Mouse (Mus musculus): ENCODE results near the gene Lipt1. TPM values are rescaled to one million over a fixed set of nuclear protein-coding genes. Genes with fewer than 3 reads are reported as not detected.

Lipt1 gene
- total RNA-seq (2021), result 1 to 10 TPM; 8.8 to 9.4 TPM
- long read RNA-seq, experiment 1, partial matches to known transcripts, result 0 of 3 reads
- long read RNA-seq, experiment 1, other reads (novel, unspliced or antisense), result 0 of 3 reads
- long read RNA-seq, experiment 2, partial matches to known transcripts, result 0 of 2 reads
- long read RNA-seq, experiment 2, other reads (novel, unspliced or antisense), result 1 of 2 reads

- DNase-seq (ENCODE audit: low spot score in 2 of 2), result peak in 1 of 2 experiments; percentile 21
Measured at GRCm38 (mm10) chr1:37871704-37872103, at the start of gene Lipt1. Gene Lipt1 (plus strand): TSS chr1:37871738.

GRCm38 (mm10) chr1:37831681-37832080, 39.9 kb upstream of the Lipt1 start:
- no peak for DNase-seq (ENCODE audit: low spot score in 2 of 2)

- no peak for DNase-seq (ENCODE audit: low spot score in 2 of 2)
Measured at GRCm38 (mm10) chr1:37846878-37847277, 24.7 kb upstream of the Lipt1 start.

- DNase-seq (ENCODE audit: low spot score in 2 of 2), result peak in 1 of 2 experiments; percentile 12
Measured at GRCm38 (mm10) chr1:37850696-37851095, 20.8 kb upstream of the Lipt1 start.

- DNase-seq (ENCODE audit: low spot score in 2 of 2), result peak; percentile 99 to 100
Measured at GRCm38 (mm10) chr1:37864511-37865400, 6.8 kb upstream of the Lipt1 start.

- DNase-seq (ENCODE audit: low spot score in 2 of 2), result no peak
Measured at GRCm38 (mm10) chr1:37865401-37866215, 5.9 kb upstream of the Lipt1 start.

GRCm38 (mm10) chr1:37866286-37866685, 5.3 kb upstream of the Lipt1 start, which contains the start of gene Tsga10:
Gene Tsga10 (minus strand): TSS chr1:37866429.
- DNase-seq (ENCODE audit: low spot score in 2 of 2), result no peak

GRCm38 (mm10) chr1:37867056-37867455, 4.5 kb upstream of the Lipt1 start:
- peak; percentile 26 to 39 for DNase-seq (ENCODE audit: low spot score in 2 of 2)

- DNase-seq (ENCODE audit: low spot score in 2 of 2), result no peak
Measured at GRCm38 (mm10) chr1:37867684-37868322, 3.7 kb upstream of the Lipt1 start.

GRCm38 (mm10) chr1:37868640-37869039, 2.9 kb upstream of the Lipt1 start:
- no peak for DNase-seq (ENCODE audit: low spot score in 2 of 2)

- DNase-seq (ENCODE audit: low spot score in 2 of 2), result no peak
Measured at GRCm38 (mm10) chr1:37869362-37869761, 2.2 kb upstream of the Lipt1 start.

- peak; percentile 61 to 75 for DNase-seq (ENCODE audit: low spot score in 2 of 2)
Measured at GRCm38 (mm10) chr1:37872131-37873067, 861 bp downstream of the Lipt1 start.

- no peak for DNase-seq (ENCODE audit: low spot score in 2 of 2)
Measured at GRCm38 (mm10) chr1:37873157-37873556, 1.6 kb downstream of the Lipt1 start.

- DNase-seq (ENCODE audit: low spot score in 2 of 2), result no peak
Measured at GRCm38 (mm10) chr1:37877736-37878460, 6.4 kb downstream of the Lipt1 start.

- no peak for DNase-seq (ENCODE audit: low spot score in 2 of 2)
Measured at GRCm38 (mm10) chr1:37883411-37883810, 11.9 kb downstream of the Lipt1 start.

- no peak for DNase-seq (ENCODE audit: low spot score in 2 of 2)
Measured at GRCm38 (mm10) chr1:37884451-37884850, 12.9 kb downstream of the Lipt1 start.

- DNase-seq (ENCODE audit: low spot score in 2 of 2), result no peak
Measured at GRCm38 (mm10) chr1:37889206-37889605, 17.7 kb downstream of the Lipt1 start.

- peak; percentile 88 to 94 for DNase-seq (ENCODE audit: low spot score in 2 of 2)
Measured at GRCm38 (mm10) chr1:37890025-37890652, 18.6 kb downstream of the Lipt1 start, which contains the start of the genes Mitd1 and Mrpl30. Gene Mitd1 (minus strand): TSS chr1:37890411. Gene Mrpl30 (plus strand): TSS chr1:37890477.

GRCm38 (mm10) chr1:37891400-37891799, 19.9 kb downstream of the Lipt1 start:
- no peak for DNase-seq (ENCODE audit: low spot score in 2 of 2)
